Mouse (Mus musculus): ENCODE results near the gene Cand1.

Gene Cand1

GRCm38 (mm10) chr10:119206309-119206932 is 33.4 kb downstream of the Cand1 start:
- peak; percentile 71 for DNase-seq

GRCm38 (mm10) chr10:119205229-119205628 is 34.6 kb downstream of the Cand1 start:
- peak; percentile 82 for DNase-seq

- peak; percentile 78 for DNase-seq
These were observed 35.4 kb downstream of the Cand1 start for GRCm38 (mm10) chr10:119204334-119204946.

- DNase-seq, result no peak
These were observed 40.0 kb downstream of the Cand1 start for GRCm38 (mm10) chr10:119199864-119200263.

GRCm38 (mm10) chr10:119198186-119198880 is 41.5 kb downstream of the Cand1 start:
- DNase-seq, result peak; percentile 82

GRCm38 (mm10) chr10:119197621-119198150 is 42.2 kb downstream of the Cand1 start:
- DNase-seq, result peak; percentile 79

GRCm38 (mm10) chr10:119192598-119193372 is 47.1 kb downstream of the Cand1 start:
- peak; percentile 96 for DNase-seq

- peak; percentile 36 for DNase-seq
These were observed 52.1 kb downstream of the Cand1 start for GRCm38 (mm10) chr10:119187720-119188119.

GRCm38 (mm10) chr10:119169656-119170055 is 70.2 kb downstream of the Cand1 start:
- peak; percentile 5 for DNase-seq

- DNase-seq, result peak; percentile 51
These were observed 70.6 kb downstream of the Cand1 start for GRCm38 (mm10) chr10:119169237-119169636.

- peak; percentile 82 for DNase-seq
These were observed 71.1 kb downstream of the Cand1 start for GRCm38 (mm10) chr10:119168791-119169190.

- DNase-seq, result peak; percentile 46
These were observed 72.0 kb downstream of the Cand1 start for GRCm38 (mm10) chr10:119167858-119168257.

- DNase-seq, result peak; percentile 30
These were observed 74.8 kb downstream of the Cand1 start for GRCm38 (mm10) chr10:119165051-119165450.

- peak; percentile 74 for DNase-seq
These were observed 78.0 kb downstream of the Cand1 start for GRCm38 (mm10) chr10:119161820-119162382.

- DNase-seq, result no peak
These were observed 79.7 kb downstream of the Cand1 start for GRCm38 (mm10) chr10:119160161-119160560.

- no peak for DNase-seq
These were observed 90.6 kb downstream of the Cand1 start for GRCm38 (mm10) chr10:119149261-119149660.
